Mouse (Mus musculus): ENCODE measurements around the gene Phb. TPM values are rescaled to one million over a fixed set of nuclear protein-coding genes. Genes with fewer than 3 reads are reported as not detected.
A peak's percentile ranks its signal among the peaks of the same experiment; 100 is the strongest.
"Not testable (repeated sequence)": the region's sequence is repeated elsewhere in the genome, so short reads cannot be mapped to it uniquely, and the experiment has no call there.

Phb gene
- total RNA-seq, 2 experiments from 2014 or later, result 304 to 319 TPM

DNA sequence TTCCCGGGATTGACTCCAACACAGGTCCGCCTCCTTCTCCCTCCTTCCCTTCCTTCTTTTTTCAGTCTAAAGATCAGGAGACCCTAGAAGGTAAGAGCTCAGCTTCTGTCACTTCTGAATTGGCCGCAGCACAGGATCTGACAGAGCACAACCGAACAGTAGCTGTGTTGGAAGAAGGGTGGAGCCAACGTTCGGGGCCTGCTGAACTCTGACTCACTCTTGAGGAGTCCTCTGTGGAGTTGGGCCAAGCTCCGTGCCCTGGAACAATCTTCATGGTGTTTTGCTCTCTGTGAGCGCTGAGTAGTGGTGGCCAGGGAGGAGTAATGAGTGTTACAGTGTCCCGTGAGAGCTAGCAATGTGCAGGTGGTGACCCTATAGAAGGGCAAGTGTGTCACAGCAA is 15.8 kb upstream of the Phb start:
- DNase-seq, result no peak

DNA sequence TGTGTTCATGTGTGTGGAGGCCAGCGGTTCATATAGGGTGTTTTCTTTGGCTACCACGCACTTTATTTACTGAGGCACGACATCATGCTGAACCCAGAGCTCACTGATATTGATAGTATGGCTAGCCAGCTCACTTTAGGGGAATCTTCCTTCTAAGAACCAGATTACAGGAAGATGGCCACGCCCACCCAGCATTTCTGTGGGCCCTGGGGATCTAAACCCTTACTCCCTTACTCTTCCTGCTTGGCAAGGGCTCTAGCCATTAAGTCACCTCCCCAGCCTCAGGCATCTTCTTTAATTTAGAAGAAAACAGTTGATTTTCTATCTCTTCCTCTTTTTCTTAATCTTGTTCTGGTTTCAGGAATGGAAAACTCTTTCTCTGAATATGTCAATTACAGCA is 9.3 kb upstream of the Phb start:
- no peak for DNase-seq

DNA sequence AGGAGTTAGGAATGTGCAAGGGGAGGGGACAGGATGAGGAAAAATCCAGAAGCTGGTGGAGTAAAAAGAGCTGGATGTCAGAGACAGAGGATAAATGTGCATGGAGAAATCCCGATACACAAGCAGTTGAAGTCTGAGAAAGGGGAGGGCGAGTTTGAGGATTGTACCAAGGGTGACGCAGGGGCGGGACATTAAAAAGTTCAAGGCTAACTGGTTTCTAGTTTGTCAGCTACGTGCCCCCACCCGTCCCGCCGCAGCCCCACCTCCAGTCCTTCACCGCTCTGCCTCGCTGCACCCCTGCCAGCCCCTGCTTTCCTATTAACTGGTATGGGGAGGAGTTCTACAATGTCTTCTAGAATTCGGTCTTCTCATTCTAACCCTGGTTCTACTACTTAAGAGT is 420 bp downstream of the Phb start:
- peak; percentile 45 for DNase-seq

DNA sequence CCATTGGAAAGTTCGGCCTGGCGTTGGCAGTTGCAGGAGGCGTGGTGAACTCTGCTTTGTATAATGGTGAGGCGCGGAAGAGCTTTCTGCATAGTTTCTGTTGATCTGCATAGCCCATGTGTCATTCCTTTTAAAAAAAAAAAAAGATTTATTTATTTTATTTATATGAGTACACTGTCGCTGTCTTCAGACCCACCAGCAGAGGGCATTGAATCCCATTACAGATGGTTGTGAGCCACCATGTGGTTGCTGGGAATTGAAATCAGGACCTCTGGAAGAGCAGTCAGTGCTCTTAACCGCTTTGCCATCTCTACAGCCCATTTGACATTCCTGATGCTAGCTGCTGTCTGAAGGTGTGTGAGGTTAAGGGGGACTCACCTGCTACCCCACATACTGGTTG is 1.3 kb downstream of the Phb start:
- not testable (repeated sequence) for DNase-seq

DNA sequence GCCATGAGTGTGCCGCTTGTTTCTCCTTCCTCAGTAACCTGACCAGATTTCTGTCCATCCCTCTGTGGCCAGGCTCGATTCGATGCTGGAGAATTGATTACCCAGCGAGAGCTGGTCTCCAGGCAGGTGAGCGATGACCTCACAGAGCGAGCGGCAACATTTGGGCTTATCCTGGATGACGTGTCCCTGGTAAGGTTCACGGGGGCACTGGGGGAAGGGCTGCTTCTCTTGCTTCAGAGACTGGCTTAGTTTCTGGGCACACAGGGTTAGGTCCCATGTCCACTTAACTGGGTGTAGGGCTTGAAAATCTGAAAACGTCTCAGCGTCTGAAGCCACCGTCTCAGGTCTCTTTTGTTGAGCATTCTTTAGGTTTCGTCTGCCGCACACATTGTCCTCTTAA is 8.7 kb downstream of the Phb start:
- DNase-seq, result no peak

DNA sequence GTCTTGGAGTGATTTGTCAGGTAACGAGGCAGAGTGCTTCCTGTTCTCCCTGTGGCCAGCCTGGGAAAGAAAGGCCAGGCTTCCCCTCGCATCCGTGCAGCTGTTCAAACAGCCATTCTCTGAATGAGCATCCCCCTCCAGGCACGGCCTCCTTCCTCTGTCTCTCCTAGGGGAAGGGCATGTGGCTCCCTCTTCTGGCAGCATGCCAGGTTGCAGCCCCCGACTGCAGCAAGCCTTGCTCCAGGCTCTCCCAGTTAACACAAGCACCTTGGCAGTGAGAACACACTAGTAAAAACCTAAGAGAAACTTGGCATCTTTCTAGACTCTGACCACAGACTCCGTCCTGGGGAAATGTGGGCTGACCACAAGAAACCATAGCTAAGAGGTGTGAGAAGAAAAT is 9.6 kb downstream of the Phb start:
- DNase-seq, result peak; percentile 77

DNA sequence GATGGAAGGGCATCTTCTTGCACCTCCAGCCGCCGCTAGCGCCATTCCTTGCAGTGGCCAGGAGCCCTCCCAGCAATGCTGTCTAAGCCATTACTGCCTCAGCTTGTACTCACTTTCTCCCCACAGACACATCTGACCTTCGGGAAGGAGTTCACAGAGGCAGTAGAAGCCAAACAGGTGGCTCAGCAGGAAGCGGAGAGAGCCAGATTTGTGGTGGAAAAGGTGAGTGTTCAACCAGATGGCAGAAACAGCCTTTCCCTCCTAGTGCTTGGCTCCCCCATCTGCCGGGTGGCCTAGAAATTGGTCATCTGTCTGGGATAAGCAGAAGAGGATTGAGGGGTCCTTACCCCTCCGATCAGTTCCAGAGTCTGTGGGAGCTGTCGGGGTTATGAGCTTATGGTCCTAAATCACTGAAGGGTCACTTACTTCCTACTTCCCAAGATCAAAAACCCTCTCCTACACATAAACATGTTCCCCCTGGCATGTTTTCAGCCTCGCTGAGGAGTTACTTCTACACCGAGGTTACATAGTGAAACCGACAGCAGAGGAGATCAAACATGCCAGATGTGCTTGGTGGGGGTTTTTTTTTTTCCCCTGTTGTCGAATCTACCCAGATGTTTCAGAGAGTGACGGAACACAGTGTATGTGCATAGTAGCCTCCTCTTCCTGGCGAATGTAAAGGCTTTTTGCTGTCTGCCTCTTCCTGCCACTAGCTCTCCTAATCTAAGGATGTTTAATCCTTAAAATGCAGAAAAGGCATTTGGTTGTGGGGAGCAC is 11.4 kb downstream of the Phb start:
- DNase-seq, result no peak

DNA sequence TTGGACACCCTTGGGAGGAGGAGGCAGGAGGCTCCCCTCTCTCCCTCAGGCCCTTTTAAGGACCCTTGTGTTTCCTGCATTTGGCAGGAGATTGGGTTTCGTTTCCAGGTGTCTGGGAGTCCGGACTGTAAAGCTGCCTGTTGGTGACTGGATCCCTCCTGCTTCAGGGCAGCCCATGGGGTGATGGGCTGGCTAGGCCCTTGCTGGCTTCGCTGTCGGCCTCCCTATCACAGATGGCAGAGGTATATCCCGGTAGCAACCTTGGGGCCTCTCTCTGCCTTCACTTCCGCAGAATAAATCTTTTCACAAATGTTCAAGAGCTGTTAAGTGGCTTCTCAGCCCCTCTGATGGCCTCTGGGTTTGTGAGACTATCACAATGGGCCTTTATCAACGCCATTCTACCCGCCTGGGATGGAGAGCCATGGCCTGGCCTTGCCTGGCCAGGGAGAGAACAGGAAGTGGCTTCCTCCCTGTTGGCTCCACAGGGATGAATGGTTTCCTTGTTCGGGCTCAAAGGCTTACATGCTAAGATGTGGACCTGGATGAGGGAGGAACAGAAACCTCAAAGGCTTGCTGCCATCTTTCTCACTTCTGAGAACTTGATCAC is 15.3 kb downstream of the Phb start:
- no peak for DNase-seq

DNA sequence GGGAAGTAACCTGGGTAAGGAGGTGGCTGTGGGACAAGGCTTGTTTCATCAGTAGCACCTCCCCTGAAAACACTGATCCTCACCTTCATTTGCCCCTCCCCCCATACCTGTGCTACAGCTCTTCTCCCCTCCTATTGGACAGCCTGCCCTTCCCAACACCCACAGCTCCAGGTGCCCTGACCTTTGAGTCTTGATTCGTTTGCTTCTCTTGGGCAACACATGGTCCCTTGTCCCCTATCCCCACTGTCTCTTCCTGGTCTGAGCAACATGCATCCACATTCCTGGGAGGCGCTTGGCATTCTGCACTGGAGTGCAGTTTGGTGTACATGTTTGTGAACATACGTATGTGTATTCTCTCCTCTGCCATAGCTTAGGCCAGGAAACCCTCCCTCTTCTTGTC is 16.2 kb downstream of the Phb start:
- no peak for DNase-seq

DNA sequence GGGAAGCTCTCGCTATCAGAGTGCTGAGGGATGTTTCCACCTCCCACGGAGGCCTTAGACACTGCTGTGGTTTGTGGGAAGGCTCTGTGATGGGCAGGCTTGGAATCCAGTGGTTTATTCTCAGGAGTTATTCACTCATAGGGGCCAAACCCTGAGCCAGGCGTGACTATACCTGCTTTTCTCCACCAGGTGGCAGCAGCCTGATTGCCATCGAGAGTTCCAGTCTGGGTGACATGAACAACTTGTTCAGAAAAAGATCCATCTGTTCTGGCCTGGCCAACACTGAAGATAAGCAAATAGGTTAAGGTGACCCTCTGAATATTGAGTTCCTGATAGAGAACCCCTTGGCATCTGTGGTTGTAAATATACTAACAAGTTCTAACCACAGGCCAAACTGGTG is 19.3 kb downstream of the Phb start:
- DNase-seq, result peak; percentile 82

DNA sequence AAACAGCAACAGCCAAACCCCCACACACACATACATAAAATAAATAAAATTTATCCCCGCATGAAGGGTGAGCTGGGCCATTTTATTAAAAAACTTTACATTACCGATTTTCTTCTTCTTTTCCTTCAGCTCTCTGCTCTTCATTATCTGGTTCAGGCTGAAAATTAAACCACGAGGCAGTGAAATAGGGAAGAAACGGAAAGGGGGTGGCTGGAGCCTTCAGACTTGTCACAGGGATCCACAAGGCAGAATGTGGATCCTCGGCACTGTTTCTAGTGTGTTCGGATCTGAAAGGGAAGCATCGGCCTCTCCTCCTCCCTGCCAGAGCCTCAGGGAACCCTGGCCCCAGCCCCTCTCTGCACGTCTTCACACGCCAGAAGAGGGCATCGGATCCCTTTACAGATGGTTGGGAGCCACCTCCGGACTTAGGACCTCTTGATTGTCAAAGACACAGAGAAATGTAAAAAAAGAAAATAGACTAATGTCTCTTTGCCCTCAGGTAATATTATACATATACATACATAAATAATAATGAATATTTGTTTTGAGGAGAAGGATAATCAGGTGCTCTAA is 20.4 kb downstream of the Phb start:
- DNase-seq, result no peak

DNA sequence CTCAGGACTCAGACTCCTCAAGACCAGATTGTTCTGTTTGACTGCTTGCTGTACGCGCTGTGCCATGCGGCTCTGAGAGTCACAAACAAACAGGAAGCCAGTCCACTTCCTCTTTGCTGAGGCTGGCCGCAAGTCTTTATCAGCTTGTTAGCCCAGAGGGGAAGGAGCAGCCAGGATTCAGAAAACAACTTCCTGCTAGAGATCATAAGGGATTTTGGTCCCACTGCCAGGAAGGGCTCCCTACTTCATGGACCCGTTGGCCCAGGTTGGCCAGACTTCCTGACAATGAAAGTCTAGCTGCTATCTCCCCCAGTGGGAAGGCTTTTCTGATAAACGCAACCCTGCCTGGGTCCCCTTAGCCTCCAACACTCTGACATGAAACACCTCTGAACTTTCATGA is 21.8 kb downstream of the Phb start:
- peak; percentile 52 for DNase-seq

DNA sequence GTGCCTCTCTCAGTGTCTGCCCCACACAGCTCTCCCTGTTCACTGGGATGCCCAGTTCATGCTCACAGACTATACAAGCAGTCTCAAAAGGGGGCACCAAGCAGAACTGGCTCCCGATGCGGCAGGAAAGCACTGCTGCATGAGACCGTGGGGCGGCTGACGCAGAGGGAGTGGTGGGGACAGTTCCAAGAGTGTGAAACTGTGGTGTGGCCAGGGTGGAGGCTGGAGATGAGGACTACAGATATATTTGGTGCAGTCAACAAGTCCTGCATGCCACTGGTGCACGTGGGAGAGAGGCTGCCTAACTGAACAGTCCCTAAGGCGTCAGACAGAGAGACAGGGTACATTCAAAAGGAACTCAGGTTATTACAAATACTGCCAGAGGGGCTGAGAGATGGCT is 22.2 kb downstream of the Phb start:
- DNase-seq, result peak; percentile 40

DNA sequence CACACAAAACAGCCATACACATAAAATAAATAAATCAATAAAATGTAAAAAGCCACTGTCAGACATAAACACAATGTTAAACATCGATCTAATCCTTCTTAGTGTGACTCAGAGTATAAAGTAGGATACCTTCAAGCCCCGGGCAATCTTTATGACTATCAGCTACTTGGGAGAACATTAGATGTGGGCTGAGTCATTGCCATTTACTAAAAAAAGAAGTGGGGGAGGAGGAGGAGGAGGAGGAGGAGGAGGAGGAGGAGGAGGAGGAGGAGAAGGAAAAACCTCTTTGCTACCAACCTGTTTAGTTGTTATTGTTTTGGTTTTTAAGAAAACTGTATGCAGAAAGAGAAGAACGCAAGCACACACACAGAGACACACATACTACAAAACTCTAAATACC is 22.8 kb downstream of the Phb start:
- no peak for DNase-seq

DNA sequence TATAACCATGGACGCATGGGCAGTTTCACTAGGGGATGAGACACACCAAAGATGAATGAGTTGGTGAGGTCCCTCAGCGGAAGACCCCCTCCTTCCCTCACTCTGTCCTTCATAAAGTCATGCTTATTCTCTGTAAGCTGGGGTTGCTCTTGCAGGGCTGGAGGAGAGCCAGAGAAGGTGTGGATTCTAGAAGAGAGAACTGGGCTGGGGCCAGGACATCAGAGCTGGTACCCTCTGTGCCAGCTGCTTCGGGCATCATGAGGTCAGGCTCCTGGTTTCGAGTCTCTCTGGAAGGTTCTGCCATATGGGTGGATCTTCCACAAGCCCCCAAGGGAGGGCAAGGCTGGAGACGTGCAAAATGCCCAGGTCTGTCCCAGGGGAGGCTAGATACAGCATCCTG is 31.8 kb downstream of the Phb start:
- no peak for DNase-seq

DNA sequence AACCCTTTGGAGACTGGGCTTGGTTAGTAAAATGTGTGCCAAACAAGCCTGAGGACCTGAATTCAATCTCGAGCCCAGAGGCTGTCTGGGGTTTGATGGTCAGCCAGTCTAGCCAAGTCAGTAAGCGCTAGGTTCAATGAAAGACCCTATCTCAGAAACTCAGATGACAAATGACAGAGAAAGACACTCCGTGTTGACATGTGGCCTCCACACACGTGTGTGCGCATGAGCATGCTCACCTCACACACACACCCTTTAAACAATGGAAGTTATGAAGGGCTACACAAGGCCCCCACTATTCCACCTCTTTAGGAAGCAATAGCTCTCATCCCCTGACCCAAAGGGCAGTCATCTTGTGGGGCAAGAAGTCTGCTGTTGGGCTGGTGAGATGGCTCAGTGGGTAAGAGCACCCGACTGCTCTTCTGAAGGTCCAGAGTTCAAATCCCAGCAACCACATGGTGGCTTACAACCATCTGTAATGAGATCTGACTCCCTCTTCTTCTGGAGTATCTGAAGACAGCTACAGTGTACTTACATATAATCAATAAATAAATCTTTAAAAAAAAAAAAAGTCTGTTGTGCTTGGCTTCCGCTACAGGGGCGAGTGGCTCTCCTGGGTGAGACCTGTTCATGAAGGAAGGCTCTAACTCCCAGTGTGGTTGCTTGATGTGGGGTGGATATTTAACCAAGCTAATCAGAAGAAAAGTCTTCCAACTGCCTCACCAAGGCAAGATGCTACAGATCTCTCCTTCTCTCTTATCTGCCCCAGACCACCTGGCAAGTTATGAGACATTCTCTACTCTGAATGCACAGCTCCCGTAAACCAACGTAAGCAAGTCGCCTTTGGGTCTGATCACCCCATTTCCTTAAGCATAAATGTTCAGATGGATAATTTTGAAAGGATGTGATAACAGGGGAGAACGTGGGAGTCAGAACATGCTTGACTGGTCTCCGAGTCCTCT is 34.3 kb downstream of the Phb start:
- DNase-seq, result no peak

DNA sequence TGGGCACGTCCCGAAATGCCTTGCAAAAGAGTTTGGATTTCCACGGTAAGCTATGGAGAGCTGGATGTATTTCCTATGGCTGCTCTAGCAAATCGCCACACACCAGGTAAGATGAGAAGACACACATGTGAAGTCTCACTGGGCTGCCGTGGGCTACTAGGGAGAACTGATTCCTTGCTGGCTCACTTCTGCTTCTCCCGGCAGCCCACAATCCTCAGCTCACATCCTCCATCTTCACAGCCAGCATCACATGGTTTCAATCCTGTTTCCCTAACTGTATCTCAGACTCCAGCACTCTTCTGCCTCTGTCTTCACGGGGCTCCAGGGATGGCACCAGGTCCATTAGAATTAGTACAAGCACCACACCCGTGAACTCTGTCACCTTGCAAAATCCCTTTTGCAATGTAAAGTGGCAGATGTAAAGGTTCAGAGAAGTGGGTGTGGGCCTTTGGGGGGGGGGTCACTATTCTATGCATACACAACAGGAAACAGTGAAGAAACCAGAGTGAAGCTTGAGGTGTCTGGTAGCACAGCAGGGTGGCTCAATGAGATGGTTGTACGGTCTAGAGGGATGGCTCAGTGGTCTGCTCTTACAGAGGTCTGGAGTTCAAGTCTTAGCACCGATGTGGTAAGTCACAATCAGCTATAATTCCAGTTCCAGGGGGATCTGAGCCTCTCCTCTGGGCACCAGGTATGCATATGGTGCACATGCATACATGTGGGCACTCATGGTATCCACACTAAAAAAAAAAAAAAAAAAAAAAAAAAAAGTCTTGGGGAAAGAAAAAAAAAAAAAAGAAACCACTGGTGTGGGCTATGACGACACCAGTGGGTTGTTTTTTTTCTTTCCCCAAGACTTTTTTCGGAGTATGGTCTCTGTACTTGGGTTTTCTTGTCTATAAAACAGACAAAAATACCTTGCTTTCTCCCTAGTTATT is 37.5 kb downstream of the Phb start:
- no peak for DNase-seq

DNA sequence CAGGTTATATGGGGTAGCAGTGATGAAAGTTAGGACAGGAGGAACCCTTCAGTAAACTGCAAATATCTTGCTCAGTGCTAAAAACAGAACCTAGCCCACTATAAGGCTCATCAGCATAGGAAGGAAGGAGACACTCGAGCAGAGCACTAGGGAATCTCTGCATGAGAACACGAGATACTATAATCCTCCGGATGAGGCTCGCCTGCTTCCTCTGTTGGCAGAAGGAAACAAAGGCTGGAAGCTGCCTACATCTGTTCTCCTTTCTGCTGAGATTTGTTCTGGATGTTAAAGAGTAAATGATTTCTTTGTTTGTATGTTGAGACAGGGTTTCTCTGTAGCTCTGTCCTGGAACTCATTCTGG is 38.2 kb downstream of the Phb start:
- no peak for DNase-seq

DNA sequence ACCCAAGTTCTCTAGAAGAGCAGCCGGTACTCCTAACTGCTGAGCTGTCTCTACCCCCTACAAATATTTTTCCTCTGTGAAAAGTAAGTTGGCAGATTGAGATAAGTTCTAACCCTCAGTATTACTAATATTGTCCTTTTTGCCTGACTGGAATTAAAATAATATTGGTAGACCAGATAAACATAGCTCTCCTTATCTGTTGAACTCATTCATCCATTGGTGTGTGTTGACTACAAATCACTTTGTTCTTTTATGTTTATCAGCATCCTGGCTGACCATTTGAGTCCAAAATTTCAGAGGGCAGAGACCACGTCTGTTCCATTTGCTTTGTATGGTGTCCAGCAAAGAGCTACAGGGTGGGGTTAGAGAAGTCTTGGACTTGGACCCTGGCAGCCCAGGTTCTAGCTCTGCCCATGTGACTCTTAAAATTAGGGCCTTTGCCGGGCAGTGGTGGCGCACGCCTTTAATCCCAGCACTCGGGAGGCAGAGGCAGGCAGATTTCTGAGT is 42.8 kb downstream of the Phb start:
- DNase-seq, result no peak

DNA sequence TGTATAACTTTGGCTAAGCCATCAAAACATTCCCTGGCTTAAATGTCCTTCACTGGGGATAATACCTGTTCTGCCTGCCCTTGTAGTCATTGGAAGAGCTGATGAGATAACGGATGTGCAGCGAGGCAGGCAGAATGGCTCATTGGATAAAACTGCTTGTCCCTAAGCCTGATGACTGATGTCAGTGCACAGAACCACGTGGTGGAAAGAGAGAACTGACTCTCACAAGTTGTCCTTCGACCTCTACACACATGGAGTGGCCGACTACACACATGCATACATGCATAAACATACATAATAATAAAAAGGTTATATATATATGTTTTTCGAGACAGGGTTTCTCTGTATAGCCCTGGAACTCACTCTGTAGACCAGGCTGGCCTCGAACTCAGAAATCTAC is 43.7 kb downstream of the Phb start:
- no peak for DNase-seq

DNA sequence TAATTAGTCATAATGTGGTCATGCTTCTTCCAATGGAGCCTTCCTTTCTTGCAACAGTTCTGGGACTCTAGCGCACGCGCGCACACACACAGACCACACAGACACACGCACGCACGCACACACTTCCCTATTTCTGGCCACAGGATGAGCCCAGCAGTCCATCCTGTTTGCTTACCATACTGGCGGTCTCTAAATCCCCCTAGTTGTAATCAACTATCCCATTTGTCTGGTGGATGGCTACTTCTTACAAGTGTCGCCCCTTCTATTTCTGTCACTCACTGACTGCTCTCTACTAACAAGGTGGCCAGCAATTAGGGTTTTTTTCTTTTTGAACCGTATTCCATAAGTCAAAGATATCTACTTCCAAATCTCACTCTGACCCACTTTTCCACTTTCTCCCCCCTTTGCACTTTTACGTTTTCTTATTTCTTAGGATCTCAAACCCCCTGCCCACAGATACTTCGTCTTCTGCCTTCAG is 45.4 kb downstream of the Phb start:
- no peak for DNase-seq

Data from heart, postnatal 4 days (tissue).